ENCODE assay signal across 1 mouse cellular context in the genomic region with DNA sequence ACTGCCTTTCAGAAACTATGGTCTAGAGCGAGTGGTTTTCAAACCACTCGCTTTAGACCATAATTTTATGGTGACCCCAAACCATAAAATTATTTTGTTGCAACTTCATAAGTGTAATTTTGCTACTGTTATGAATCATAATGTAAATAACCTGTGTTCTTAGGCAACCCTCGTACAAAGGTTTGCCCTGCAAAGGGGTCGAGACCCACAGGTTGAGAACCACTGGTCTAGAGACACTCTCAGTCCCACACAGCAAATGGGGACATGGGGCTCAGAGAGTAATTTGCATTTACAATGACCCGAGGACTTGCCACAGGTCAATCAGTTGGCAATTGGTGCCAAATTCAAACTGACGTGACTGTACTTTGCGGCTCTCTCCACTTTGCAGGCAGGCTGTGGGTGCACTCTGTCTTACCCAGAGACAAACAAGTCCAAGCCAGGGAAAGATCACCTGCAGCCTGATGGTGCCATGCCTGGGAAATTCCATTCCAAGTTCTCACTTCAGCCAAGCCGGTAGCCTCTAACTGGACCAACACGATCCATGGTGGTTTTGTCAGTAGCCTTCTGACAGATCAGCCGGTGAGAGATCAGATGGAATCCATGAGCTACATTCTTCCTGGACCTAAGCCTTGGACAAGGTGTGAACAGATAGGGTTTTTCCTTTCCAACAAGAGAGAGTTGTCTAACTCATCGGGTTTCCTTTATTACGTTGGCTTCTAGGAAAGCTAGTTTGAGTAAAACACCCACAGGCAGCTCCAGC.
TF ChIP-seq lines count a peak whose summit lies in the region.

No protein-coding gene starts in this region.

TF ChIP-seq in ES-E14, 5 proteins besides CTCF, POLR2A, EP300 and RAD21:
- TF ChIP-seq ZNF384 (IDR thresholded peaks at IDR 0.05; ENCODE audit: low read depth, low read length) (no peak), CHD2 (IDR thresholded peaks at IDR 0.05; ENCODE audit: low read depth, low read length) (peak; percentile 76)
